Mouse (Mus musculus) embryo, embryonic 9.5 days (tissue): ENCODE measurements at regions not wholly inside any gene's neighbourhood (a gene's known extent, or its start where the extent isn't known, plus 50 kb on each side); places are given as distances from the start of the nearest gene placed in this dataset.

Experiments
- DNase-seq: peaks from one replicate; pipeline ENCODE4 v3.0.0-alpha.2; 2017; ENCODE audit errors: extremely low spot score

DNA sequence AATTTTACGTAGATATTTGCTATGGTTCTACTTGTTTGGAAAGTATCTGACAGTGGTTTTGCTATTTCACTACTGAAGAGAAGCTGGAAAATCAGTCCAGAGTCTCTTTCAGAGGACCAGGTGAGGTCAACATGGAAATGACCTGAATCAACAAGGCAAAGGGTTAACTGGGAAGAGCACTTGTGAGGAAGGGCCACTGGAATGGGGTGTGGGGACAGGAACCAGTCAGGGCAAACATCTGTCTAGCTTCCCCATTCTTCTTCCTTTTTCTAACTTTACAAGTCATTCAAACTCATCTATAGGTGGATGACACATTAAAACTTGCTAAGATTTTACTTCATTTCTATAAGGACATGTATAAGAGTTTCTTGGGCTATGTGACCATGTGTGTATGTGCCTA, 283.7 kb downstream of the Gm11146 start:
- no peak for DNase-seq

DNA sequence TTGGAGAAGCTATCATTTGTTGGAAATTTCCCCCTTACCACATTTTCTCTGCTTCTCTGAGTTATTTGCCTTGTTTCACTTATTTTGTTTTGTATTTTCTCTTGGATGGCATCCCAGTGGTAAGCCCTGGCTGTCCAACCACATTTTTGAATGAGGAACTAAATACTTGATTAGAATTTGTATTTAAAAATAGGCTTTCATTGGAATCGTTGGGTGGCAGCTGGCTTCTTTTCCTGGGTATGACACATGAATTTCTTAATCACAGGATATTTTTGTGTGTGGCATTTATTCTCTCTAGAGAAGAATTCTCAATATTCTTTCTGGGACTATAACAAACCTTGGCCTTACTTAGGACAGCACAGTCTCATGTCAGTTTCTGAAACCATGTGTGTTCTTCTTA, 286.5 kb downstream of the Gm11146 start:
- DNase-seq: no peak

DNA sequence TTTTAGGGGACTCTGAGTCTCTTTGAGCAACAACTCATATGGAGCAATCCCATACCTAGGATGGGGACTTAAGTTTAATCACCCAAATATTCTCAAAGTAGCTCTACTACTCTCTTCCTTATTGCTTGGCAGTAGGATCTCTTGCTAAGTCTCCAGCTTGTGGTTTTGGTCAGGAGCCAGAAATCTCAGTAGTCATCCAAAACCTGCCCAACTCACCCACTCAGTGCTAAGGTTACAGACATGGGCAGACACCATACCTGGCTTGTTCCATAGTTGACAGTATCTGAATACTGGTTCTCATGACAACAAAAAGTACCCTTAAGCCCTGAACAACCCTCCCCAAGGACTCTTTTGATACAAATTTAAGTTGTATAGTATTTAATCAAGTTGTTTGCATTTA, 288.7 kb downstream of the Gm11146 start:
- DNase-seq: no peak

DNA sequence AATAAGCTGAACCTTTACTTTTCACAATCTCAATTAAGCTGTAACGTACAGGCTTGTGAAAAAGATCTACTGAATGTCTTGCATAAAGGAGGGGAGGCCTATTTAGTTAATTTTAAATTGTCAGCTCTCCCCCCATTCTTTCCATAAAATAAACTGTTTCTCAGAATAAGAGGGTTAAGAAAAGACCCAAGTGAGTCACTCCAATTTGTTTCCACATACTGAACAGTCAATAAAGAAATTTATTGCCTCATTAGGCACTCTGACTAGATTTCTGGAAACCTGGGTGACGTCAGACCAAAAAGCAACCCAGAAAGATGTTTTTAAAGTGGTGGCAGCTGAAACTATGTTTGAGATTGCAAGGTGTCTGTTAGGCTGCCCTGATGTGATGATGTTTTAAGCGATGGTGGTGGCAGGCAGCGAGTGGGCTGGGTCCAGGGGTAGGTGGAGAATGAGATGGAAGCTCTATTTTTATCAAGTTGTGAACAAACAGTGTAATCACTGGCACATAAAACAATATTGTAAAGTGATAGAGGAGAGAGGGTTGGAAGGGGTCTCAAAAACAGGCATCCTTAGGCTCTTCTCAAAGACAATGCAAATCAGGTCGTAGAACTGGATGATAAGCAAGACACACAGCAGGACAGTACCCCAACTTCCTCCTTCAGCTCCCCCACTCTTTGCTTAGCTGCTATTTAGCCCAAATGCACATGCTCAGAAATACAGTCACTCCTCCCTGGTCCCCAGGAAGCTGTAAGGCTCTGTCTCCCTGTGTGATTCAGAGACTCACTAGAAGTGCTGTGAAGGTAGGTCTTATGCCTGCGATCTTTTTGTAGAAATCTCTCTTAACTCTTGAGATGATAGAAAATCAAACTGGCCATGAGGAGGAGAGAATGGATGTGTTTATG, 288.0 kb downstream of the Usp25 start:
- DNase-seq: no peak

DNA sequence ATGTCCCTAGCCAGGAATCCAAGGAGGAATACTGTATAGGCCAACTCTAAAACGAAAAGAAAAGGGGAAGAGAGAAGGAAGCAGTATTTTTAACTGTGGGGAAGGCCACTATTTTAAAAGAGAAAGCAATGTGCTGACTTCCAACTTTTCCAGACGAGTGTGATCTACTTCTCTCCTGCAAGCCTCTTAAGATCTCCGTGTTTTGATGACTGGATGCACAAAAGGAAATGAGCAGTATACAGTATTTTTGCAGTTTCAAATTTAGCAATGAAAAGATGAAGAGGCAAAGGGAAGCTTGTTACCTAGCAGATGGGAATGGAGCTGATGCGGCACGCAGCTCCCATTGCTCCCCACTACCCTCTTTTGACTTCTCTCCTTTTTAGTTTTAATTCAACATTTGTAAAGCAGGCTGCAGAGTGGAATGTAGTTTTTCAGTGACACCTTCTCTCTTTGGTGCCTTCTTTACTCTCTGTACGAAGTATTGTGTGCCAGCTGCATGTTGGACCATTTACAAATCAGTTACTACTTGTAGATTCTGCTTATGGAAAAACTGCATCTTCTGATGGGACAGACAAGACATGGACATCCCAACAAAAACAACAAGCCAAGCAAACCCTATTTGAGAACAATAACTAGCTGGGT, 287.2 kb downstream of the Usp25 start:
- no peak for DNase-seq

DNA sequence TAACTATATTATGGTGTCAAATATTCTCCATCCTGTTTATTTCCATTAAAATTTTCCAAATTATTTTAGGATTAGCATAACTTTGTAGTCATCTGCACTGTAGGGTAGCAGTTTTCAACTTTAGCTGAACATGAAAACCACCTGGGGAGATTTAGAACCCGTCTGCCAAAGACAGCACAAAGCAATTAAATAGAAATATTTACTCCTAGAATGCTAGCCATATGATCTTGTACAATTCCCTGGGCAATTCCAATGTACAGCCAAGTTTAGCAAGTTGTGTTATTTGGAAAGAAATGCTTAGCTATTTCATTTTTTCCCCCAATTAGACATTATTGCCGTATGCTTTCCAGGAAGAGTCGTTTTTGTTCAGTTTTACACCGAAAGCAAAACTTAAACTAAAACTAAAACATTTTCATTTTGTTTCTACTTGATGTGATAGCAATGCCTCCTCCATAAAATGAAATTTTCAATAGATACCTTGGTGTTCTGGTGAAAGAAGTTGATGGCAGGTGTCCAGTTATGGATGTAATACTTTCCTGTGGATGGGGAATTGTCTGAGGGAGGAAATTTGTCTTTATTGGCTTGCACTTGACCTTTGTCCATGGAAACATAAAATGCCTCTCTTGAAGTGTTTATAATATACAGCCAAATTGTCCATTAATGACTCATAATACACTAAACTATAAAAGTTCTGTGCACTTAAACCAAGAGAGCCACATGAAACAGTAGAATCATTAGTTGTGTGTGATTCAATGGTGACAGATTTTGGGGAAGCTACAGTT, 282.3 kb downstream of the Usp25 start:
- no peak for DNase-seq

DNA sequence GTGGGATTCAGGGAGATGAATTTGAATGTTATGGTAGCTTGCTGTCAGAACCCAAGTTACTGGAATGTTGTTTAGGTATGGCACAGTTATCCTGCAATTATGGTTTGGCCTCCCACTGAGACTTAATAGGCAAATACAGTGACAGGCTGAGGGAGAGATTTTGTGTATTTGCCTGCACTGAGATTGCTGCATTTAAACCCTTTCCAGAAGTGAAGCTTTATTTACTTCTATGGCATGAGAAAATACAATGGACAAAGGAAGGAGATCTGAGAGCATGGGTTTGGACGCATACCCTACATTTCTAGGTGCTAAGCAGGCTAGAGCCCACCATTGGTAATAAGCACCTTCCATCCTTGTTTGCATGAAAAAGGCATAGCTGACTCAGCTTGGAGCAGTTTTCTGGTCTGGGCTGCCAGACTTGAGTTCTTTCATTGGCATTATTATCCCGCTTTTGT, 278.8 kb downstream of the Usp25 start:
- no peak for DNase-seq

DNA sequence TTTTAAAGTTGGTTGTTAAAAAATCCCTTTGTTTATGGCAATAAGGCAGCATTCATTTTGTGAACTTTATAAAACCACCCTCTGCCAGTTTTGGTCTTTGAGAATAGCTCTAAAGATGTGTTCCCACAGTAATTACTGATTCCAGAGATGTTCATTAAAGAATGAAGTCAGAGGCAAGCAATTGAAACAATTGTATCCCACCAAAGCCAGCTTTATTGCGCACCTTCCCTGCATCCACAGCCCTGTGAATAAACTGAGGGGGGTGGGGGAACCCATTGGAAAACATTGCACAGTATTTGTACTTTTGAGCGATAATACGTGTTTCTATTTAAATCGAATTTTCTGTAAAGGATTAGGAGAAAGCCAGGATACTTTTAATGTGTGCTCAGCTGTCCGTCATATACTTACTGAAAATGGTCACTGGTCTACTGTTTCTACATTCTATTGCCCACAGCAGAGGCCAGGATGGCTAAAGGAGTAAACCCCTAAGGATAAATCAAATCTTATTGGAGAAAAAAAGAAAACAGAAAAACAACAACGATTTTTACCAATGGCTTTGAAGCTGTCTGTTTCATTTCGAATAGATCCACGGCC, 278.3 kb downstream of the Usp25 start:
- DNase-seq: no peak

DNA sequence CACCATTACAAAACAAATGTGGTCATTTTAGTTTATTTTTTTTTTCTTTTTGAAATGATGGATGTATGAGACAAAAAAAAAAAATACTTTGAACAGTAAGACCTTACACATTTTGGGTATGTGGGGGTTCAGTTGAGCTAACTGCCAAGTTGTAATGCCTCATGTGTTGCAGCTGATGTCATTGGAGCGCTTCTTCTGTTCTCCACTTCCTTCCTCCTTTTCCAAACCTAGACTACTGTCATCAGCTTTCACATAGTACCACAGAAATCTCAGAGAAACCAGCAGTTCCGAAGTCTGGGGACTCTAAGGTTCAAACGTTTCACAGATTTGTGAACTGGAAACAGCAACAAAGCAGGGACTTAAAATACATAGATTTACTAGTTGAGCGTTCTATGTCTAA, 270.7 kb downstream of the Usp25 start:
- no peak for DNase-seq

DNA sequence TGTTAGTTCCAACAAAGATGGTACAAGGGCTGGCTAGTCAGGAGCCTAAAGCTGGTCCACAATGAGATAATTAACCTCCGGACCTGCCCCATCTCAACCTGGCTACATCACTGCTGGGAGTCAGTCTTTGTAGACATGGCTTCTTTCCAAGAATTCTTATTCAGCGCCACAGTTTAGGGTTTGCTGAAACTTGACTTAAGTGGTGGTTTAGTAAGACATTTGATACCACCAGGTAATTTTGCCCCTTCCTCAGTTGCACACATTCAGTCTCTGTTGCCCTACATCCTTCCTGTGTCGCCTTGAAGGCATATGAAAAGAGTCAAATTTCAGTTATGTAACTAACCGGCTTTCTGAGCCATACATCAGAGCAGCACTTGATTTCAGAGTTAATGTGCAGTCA, 266.4 kb downstream of the Usp25 start:
- DNase-seq: no peak

DNA sequence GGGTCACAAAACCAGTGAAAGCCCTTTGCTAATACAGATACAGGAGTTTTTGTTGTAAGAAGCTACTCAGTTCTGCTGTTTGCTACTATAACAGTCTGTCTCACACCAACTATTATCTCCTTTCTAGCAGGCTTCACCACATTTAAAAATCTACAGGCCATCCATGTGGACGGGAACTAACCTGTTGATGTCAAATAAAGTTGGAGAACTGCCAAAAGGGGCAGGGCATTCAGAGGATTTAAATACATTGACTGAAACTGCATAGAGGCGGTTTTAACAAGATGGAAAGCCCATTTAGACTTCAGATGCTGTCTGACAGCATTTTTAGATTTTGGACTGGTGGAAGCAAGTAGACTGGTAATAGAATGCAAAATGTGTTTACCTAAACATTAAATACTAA, 266.0 kb downstream of the Usp25 start:
- no peak for DNase-seq

DNA sequence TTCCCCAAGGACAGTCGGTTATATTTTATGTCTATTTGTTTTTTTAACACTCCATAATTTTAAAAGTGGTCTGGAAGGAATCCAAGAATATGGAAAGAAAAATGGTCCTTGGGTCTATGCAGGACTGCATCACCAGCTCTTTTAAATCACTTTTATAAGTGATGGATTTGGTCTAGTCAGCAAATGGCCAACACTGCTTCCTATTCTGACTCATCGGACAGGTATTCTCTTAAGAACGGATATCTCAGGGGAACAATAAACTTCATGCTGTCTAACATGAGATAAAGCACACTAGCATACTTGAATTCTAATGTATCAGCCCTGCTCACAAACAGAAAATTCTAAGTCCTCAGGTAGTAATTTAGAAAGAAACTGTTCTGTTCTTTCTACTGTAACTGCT, 259.8 kb downstream of the Usp25 start:
- DNase-seq: no peak

DNA sequence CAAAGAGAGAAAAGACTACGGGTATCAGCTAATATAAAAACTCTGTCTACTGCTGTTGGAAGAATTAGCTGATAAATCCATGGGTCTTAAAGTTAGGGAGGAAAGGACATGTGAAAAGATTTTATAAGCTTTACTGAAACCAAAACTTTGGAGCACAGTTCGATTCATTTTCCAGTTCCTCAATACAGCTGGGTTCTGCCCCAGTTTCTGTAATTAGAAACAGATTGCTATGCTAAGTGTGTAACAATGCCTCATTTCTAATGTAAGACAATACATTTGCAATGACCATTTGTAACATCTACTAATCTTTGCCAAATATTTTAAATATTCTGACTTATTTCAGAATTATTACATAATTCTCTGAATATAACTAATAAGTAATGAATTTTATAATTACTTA, 255.4 kb downstream of the Usp25 start:
- DNase-seq: no peak

DNA sequence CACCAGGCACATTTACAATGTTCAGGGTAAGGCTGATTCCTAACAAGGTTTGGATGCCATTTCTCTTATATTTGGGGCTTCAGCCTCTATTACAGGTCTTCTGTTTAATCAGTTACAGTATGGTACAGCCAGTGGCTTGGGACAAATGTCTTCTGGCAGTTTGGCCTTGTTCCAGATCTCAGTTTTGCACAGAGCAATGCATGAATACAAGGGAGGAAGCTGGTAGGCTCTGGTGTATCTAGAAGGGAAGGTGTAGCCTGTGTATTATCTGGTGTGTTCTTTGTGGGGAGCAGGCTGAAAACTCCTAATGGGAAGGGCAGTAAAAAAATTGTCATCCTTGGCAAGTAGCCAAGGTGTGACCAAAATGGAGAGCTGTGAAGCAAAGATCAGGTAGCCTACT, 254.2 kb downstream of the Usp25 start:
- DNase-seq: no peak

DNA sequence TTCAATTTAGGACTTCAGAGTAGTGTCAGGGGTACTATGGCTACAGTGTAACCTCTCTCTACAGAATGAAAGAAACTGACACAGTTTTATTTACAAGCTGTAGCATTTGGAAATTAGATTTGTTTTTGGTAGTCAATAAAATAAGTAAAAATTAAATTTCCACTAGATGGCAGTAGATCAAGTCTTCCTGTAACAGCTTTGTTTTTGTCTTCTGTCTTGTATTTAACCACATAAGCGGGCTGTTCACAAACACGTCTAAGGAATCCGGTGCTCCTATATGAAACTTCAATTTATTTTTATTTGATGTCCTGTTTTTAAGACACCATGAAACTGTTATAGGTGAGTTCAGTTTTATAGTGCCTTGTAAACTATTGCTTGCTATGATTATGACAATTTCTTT, 238.8 kb downstream of the Usp25 start:
- no peak for DNase-seq

DNA sequence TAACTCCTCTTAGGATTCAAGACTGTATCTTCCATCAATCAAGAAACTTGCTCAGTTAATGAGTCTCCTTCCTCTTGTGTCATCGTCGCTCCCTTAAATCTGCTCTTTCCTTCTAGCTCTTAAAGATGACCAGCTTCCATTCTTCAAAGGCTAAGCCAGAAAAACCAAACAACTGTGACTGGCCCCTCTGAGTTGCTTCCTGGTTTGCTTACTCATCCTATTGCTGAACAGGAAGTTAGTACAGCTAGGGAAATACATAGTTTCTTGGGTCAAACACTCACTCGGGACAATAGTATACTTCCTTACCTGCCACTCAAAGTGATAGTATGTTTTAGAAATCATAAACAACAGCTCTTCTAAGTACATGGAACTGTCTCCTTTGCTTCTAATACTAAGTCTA, 237.9 kb downstream of the Usp25 start:
- no peak for DNase-seq

DNA sequence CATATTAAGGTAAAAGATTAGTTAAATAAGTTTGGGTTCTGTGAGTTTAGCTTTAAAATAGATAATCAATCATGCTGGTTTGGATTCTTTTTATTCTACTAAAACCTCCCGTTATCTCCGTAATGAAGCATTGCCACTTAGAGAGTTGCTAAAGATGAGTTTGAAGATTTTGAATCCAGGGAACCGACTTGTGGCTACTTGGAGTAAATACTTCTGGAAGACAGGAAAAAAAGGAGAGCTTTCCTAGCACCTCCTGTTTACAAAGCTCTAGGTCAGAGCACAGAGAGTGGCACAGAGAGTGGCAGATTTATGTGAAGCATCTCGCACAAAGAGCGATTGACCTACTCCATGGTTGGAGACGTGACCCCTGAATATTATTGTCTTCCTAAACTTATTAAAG, 227.4 kb downstream of the Usp25 start:
- DNase-seq: no peak

DNA sequence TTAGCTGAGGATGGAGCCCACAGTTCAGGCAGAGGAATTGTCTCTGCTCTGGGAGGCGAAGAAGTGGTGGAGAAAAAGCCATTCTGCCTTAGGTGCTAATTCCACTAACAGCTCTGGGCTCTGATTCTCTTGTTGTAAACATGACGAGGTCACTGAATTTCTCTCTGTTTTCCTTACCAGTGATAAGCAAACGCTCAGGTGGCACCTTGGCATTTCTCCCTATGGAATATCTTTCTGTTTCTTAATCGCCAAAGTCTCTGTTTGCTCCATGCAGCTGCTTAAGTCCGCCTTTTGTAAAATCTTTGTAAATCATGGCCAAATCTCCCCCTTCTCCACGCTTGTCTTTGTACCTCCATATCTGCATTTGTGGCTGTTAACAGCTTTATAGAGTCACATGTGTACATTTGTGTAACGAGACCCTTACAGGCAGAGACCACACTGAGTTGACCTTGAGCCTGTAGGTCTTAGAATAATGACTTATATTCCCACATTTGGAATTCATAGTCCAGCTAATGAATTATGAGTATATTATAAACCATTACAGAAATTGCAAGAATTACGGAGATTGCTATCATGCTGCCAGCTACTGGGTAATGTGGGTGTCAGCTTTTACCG, 225.8 kb downstream of the Usp25 start:
- no peak for DNase-seq

DNA sequence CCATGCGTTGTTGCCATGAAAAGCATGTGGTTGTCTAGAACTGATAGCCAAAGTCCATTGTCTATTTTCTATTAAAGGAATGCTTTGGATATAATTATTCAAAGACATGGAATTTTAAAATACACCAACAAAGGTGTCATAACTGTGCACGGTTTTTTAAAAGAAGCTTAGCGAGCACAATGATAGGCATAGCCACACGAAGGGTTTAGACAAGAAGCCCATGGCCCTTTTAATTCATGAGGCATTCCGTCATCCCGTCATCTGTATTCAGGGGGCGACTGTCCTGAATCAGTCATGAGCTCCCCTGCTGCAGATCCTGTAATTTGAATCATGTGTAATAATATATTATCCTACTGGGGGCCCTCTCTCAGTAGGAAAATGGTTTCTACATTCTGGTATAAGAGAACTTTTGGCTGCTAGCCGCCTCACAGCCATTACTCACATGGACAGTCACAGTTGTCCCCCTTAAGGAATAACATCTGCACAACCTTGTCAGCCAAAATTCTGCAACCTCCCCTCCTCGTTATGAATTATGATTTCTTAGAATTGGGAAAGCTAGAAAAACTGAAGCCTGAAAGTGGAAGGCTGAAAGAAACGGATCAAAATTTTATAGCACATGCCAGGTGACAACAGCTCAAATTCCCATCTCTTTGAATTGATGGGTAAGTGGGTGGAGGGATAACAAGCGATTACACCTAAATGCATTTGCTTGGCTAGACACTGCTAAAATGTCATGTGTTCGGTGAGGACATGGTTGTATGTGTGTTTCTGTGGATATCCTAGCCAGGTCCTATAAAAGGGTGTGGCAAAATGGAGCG, 225.1 kb downstream of the Usp25 start:
- no peak for DNase-seq

DNA sequence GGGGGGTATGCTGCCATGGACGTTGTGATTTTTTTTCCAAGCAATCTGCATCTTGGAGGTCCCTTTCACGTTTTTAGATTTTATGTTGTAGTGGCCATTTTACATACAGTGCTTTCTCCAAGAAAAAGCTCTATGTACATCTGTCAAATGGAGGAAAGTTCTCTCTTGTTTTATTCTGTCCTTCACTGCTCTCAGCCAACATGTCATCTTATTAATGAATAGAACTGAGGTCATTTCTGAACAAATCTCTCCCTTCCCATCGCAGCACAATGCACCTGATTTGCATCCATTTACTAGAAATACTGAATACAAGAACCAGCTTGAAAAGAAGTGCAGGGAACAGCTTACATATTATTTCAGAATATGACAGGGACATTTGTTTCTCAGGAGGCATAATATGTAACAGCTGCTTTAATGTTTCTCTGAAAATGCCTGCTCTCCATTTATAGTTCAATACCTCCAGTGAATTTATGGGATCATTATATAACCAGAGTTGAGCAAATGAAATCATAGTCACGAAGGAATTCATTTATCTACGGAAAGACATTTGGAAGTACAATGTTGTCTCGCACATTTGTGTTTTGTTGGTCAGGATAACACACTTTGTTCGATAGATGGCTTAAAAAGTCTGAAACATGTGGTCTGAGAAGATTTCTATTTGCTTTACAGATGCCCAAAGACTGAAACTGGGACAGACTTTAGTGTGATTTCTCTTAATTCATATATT, 224.3 kb downstream of the Usp25 start:
- no peak for DNase-seq
